Comparison of ENCODE assay signal across 24 mouse cellular contexts in the genomic region with DNA sequence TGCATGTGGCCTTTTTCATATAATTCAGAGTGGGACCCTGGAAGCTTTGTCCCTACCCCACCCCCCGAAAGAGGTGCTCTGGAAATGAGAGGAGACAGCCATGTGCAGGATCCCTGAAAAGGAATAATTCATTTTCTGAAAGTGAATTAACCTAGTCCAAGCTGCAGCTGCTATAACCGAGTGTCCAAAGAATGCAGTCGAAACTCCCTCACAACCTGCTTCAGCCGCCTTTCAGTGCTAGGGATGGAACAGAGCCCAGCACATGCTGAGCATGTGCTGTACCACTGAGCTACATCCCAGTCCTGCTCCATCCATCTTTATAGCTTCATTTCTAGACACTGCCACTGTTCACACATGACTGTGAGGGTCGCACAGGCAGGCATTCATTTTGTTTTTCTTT.
DNase-seq lines count a peak whose midpoint lies in the region; ATAC-seq and TF ChIP-seq lines count a peak whose summit lies in the region.
"Had no signal": no experiment of that assay in that cellular context is flagged by ENCODE, and none has a peak within 500 bp of the region (broad histone marks: within the 10 kb centered on the region; RNA-seq: fewer than 3 reads in every experiment).

No protein-coding gene starts in this region.

- H3K9ac ChIP-seq in embryonic facial prominence, embryonic 14.5 days (ENCODE audit: low read depth, low read length), result no peak overlapping the region
- H3K9ac ChIP-seq in hindbrain, postnatal 0 days (replicated peaks; ENCODE audit: low read length), result no peak overlapping the region
- no peak overlapping the region for H3K9ac ChIP-seq in hindbrain, embryonic 11.5 days (ENCODE audit: low read depth, low read length)
- H3K9ac ChIP-seq in limb, embryonic 14.5 days (ENCODE audit: low read depth, low read length, severe bottlenecking), result no peak overlapping the region
- H3K9ac ChIP-seq: kidney, embryonic 15.5 days; liver, postnatal 0 days; midbrain, embryonic 12.5 days; neural tube, embryonic 15.5 days; stomach, embryonic 15.5 days had no signal

- 56% methylated on average over 5 of the region's 5 CpGs for WGBS in embryonic facial prominence, embryonic 14.5 days
- 83% methylated on average over 5 of the region's 5 CpGs for WGBS in embryonic facial prominence, embryonic 10.5 days
- WGBS in hindbrain, postnatal 0 days, result 47% methylated on average over 5 of the region's 5 CpGs
- 78% methylated on average over 5 of the region's 5 CpGs for WGBS in hindbrain, embryonic 11.5 days
- WGBS in limb, embryonic 14.5 days, result 63% methylated on average over 5 of the region's 5 CpGs

- H3K9me3 ChIP-seq in embryonic facial prominence, embryonic 14.5 days (ENCODE audit: control insufficient read depth, low read length), result no peaks in the 10 kb centered on the region
- H3K9me3 ChIP-seq in embryonic facial prominence, embryonic 10.5 days, result no peaks in the 10 kb centered on the region
- H3K9me3 ChIP-seq in hindbrain, postnatal 0 days (ENCODE audit: low read length), result no peaks in the 10 kb centered on the region
- H3K9me3 ChIP-seq in hindbrain, embryonic 11.5 days (ENCODE audit: control insufficient read depth, low read length), result no peaks in the 10 kb centered on the region
- no peaks in the 10 kb centered on the region for H3K9me3 ChIP-seq in limb, embryonic 14.5 days (ENCODE audit: control insufficient read depth, low read length)
- H3K9me3 ChIP-seq: kidney, embryonic 15.5 days; midbrain, embryonic 12.5 days; neural tube, embryonic 15.5 days; stomach, embryonic 15.5 days had no signal

- TF ChIP-seq CTCF in hindbrain, postnatal 0 days (IDR thresholded peaks at IDR 0.05; ENCODE audit: low read depth), result no peak

- H3K36me3 ChIP-seq in embryonic facial prominence, embryonic 14.5 days (ENCODE audit: control insufficient read depth, insufficient read depth, low read length), result no peaks in the 10 kb centered on the region
- H3K36me3 ChIP-seq in embryonic facial prominence, embryonic 10.5 days (replicated peaks), result no peaks in the 10 kb centered on the region
- H3K36me3 ChIP-seq in hindbrain, postnatal 0 days (ENCODE audit: insufficient read depth, low read length), result no peaks in the 10 kb centered on the region
- no peaks in the 10 kb centered on the region for H3K36me3 ChIP-seq in hindbrain, embryonic 11.5 days (ENCODE audit: control insufficient read depth, insufficient read depth, low read length)
- H3K36me3 ChIP-seq in limb, embryonic 14.5 days (ENCODE audit: control insufficient read depth, insufficient read depth, low read length), result no peaks in the 10 kb centered on the region
- H3K36me3 ChIP-seq: kidney, embryonic 15.5 days; midbrain, embryonic 12.5 days; neural tube, embryonic 15.5 days; stomach, embryonic 15.5 days had no signal

- ATAC-seq in embryonic facial prominence, embryonic 14.5 days (ENCODE audit: low read depth), result no peak; the same call in 1 of the 2 replicates
- ATAC-seq in hindbrain, postnatal 0 days, result peak; percentile 47; the same call in 1 of the 2 replicates
- no peak for ATAC-seq in hindbrain, embryonic 11.5 days (ENCODE audit: low FRiP score)
- ATAC-seq in limb, embryonic 14.5 days (ENCODE audit: low FRiP score, low read depth), result no peak
- ATAC-seq: activated CD4-positive, CD25-positive, alpha-beta regulatory T cell, adult 4 months; forebrain, embryonic 16.5 days; liver, postnatal 0 days had no signal

- no peak overlapping the region for H3K27ac ChIP-seq in embryonic facial prominence, embryonic 14.5 days (replicated peaks; ENCODE audit: low read depth, low read length)
- H3K27ac ChIP-seq in embryonic facial prominence, embryonic 10.5 days (replicated peaks), result no peak overlapping the region
- H3K27ac ChIP-seq in hindbrain, postnatal 0 days, result no peak overlapping the region
- no peak overlapping the region for H3K27ac ChIP-seq in hindbrain, embryonic 11.5 days (ENCODE audit: low read depth, low read length)
- H3K27ac ChIP-seq in limb, embryonic 14.5 days (replicated peaks; ENCODE audit: low read depth, low read length), result no peak overlapping the region
- H3K27ac ChIP-seq: kidney, embryonic 15.5 days; left cerebral cortex, adult 2 months; midbrain, embryonic 12.5 days; neural tube, embryonic 15.5 days; stomach, embryonic 15.5 days had no signal

- TF ChIP-seq POLR2A in limb, embryonic 14.5 days (IDR thresholded peaks at IDR 0.05; ENCODE audit: borderline replicate concordance, extremely low read depth, insufficient read depth, insufficient read length), result no peak

- H3K4me2 ChIP-seq in embryonic facial prominence, embryonic 14.5 days (ENCODE audit: low read depth, low read length), result no peak overlapping the region
- H3K4me2 ChIP-seq in hindbrain, postnatal 0 days (ENCODE audit: low read depth, low read length), result no peak overlapping the region
- no peak overlapping the region for H3K4me2 ChIP-seq in hindbrain, embryonic 11.5 days (replicated peaks; ENCODE audit: low read depth, low read length)
- no peak overlapping the region for H3K4me2 ChIP-seq in limb, embryonic 14.5 days (replicated peaks; ENCODE audit: low read depth, low read length, severe bottlenecking)
- H3K4me2 ChIP-seq: kidney, embryonic 15.5 days; liver, embryonic 11.5 days; midbrain, embryonic 12.5 days; neural tube, embryonic 15.5 days; stomach, embryonic 15.5 days had no signal

- peak; percentile 33 to 45 for DNase-seq in cerebellum, adult 18-20 months
- DNase-seq in cerebellum, adult 11 months, result no peak
- peak; percentile 53 for DNase-seq in embryonic facial prominence, embryonic 14.5 days (ENCODE audit: low spot score)
- no peak for DNase-seq in embryonic facial prominence, embryonic 10.5 days (ENCODE audit: low spot score)
- DNase-seq in hindbrain, postnatal 0 days (ENCODE audit: low spot score), result no peak
- DNase-seq in hindbrain, embryonic 11.5 days (ENCODE audit: low spot score), result no peak
- peak; percentile 23 for DNase-seq in limb, embryonic 14.5 days (ENCODE audit: low spot score)
- DNase-seq: adrenal gland, adult 8-10 months; embryo, embryonic 11 days; gastrocnemius, postnatal 36 days; kidney, adult 11 months; kidney, postnatal 36 days; liver, postnatal 0 days; lung, postnatal 14 days; right cerebral cortex, adult 18-20 months; thymus, postnatal 25 days had no signal

- peaks cover 14% of the 10 kb centered on the region for H3K4me1 ChIP-seq in embryonic facial prominence, embryonic 14.5 days (ENCODE audit: control insufficient read depth, insufficient read depth, low read length)
- H3K4me1 ChIP-seq in embryonic facial prominence, embryonic 10.5 days, result peaks cover 42% of the 10 kb centered on the region
- H3K4me1 ChIP-seq in hindbrain, postnatal 0 days (ENCODE audit: insufficient read depth, low read length), result no peaks in the 10 kb centered on the region
- H3K4me1 ChIP-seq in hindbrain, embryonic 11.5 days (replicated peaks; ENCODE audit: control insufficient read depth, insufficient read depth, low read length), result no peaks in the 10 kb centered on the region
- no peaks in the 10 kb centered on the region for H3K4me1 ChIP-seq in limb, embryonic 14.5 days (ENCODE audit: control insufficient read depth, insufficient read depth, low read length)
- H3K4me1 ChIP-seq: kidney, embryonic 15.5 days; midbrain, embryonic 12.5 days; stomach, embryonic 15.5 days had no signal

- no peaks in the 10 kb centered on the region; the same call in 1 of the 2 replicates for H3K27me3 ChIP-seq in embryonic facial prominence, embryonic 14.5 days (replicated peaks; ENCODE audit: control insufficient read depth, insufficient read depth, low read length)
- H3K27me3 ChIP-seq in embryonic facial prominence, embryonic 10.5 days (replicated peaks; ENCODE audit: low read depth, poor library complexity, severe bottlenecking), result no peaks in the 10 kb centered on the region
- H3K27me3 ChIP-seq in hindbrain, postnatal 0 days (ENCODE audit: insufficient read depth, low read length), result no peaks in the 10 kb centered on the region
- no peaks in the 10 kb centered on the region for H3K27me3 ChIP-seq in hindbrain, embryonic 11.5 days (ENCODE audit: control insufficient read depth, insufficient read depth, low read length)
- no peaks in the 10 kb centered on the region for H3K27me3 ChIP-seq in limb, embryonic 14.5 days (ENCODE audit: control insufficient read depth, insufficient read depth, low read length)
- H3K27me3 ChIP-seq: kidney, embryonic 15.5 days; midbrain, embryonic 12.5 days; stomach, embryonic 15.5 days had no signal

- no peak overlapping the region for H3K4me3 ChIP-seq in embryonic facial prominence, embryonic 14.5 days (ENCODE audit: low read depth, low read length)
- no peak overlapping the region for H3K4me3 ChIP-seq in embryonic facial prominence, embryonic 10.5 days
- H3K4me3 ChIP-seq in hindbrain, postnatal 0 days (ENCODE audit: low read length), result no peak overlapping the region
- H3K4me3 ChIP-seq in hindbrain, embryonic 11.5 days (ENCODE audit: low read depth, low read length), result no peak overlapping the region
- H3K4me3 ChIP-seq in limb, embryonic 14.5 days (replicated peaks; ENCODE audit: low read length), result no peak overlapping the region
- H3K4me3 ChIP-seq: kidney, embryonic 15.5 days; left cerebral cortex, adult 2 months; midbrain, embryonic 12.5 days; neural tube, embryonic 15.5 days; stomach, embryonic 15.5 days had no signal

Comparison
In these comparisons a context has a peak if more than half of its experiments do, and no peak if none do; other contexts are left out.
1. DNase-seq: peak in cerebellum, adult 18-20 months (2 of 2), embryonic facial prominence, embryonic 14.5 days (single experiment) and limb, embryonic 14.5 days (single experiment); none in cerebellum, adult 11 months (single experiment), embryonic facial prominence, embryonic 10.5 days (single experiment), hindbrain, postnatal 0 days (single experiment) and hindbrain, embryonic 11.5 days (single experiment).